Mouse (Mus musculus): ENCODE data around the gene Ovol1.

Ovol1 gene

DNA sequence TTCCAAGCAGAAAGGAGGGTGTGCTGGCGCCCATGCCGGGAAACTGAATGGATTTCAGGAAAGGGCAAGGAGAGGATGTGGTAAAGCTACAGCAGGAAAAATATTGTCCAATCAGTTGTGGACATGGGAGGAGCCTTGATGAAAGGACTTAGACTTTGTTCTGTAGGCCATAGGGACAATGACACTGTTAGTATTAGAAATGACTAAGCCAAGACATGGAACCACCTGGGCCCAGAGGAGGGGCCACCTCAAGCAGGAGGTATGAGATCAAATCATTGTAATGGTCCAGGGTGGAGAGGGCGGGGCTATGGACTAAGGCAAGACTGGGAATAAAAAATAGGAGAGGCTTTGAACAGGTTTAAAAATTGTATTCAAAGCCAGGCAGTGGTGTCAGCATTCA is 41.7 kb downstream of the Ovol1 start:
- DNase-seq (ENCODE audit: low spot score) = no peak

DNA sequence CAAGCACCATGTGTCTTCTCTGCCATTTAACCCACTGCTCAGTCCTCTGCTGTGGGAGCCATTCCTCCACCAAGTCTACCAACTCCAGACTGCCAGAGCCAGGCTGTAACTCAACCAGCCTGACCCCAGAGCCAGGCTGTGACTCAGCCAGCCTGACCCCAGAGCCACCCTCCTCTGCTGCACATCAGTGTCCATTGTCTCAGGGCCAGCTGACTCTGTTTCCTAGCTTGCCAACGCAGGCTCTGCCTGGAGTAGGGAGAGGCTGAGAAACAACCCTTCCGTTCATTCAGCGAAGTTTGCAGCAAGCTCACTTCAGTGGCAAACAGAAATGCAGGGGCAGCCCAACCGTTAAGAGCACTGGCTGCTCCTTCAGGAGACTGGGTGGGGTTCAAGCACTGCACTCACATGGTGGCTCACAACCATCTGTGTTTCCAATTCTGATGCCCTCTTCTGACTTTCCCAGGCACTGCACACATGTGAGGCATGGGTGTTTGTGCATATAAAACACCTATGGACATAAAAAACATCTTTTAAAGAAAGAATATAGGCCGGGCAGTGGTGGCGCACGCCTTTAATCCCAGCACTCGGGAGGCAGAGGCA is 43.4 kb downstream of the Ovol1 start:
- DNase-seq (ENCODE audit: low spot score) = no peak

GRCm38 (mm10) chr19:5515840-5516777 is 44.3 kb downstream of the Ovol1 start:
- DNase-seq (ENCODE audit: low spot score) = no peak

- no peak for DNase-seq (ENCODE audit: low spot score)
Measured at GRCm38 (mm10) chr19:5513005-5513349, 47.5 kb downstream of the Ovol1 start.

DNA sequence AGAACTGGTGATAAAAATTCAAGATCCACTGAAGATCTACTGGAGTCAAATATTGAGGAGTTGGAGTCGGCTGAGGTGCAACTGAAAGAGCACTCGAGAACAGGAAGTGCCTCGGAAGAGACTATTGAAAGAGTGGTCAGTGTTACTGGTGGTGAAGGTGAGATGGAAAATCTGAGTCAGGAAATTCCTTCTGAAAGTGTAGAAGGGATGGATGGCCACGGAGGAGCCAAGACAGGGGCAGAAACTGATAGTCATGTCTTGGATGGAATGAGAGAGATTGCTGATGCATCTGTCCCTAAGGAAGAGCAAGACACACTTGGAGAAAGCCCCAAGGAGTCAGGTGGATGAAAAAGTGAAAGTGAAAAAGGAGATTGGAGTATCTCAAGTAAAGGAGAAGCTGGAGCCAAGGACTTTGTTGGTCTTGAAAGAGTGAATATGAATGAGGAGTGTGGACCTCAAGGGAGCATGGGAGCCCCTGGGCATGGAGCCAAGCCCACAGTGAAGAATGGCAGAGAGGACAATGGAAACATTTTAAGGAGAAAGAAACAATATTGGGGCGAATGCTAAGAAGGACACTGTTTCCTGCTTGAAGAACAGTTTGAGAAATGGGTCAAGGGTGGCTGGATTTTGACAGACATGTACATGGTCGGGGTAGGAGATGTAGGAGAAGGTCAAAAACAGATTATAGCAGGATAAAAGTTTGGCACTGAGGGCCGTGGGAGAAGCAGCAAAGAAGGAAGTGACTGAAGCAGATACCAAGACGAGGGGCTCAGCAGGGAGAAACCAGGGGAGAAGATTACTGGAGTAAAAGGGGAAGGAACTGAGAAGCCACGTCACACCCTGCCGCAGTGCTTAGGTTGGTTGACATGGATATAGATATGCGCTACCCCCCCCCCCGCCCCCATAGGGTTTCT is 48.1 kb downstream of the Ovol1 start:
- no peak for DNase-seq (ENCODE audit: low spot score)

DNA sequence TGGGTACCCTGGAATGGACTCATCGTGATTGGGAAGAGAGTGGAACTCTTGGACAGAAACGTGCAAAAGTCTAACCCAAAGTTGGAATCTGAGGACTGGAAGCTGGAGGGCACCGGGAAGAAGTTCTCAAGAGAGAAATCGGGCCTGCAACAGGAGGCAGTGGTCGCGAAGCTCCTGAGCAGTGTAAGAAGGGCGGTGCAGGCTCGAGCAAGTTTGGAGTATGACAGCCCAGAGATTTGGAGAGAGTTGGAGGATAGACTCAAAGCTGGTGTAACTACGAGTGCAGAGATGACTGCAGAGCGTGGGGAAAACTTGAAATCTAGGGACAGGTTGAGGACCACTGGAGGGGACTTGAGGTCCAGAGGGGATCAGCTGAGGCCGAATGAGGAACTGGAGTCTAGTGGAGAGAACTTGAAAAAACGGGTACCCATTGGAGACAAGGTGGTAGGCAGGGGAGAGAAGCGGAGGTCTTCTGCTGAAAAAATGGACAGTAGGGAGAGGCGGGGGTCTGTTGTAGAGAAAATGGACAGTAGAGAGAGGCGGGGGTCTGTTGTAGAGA is 49.3 kb downstream of the Ovol1 start:
- no peak for DNase-seq (ENCODE audit: low spot score)

- DNase-seq (ENCODE audit: low spot score) = peak; percentile 99
Measured at GRCm38 (mm10) chr19:5510031-5511026, 50.1 kb downstream of the Ovol1 start, which contains the start of gene Snx32. Snx32 (minus strand) TSS chr19:5510538.

- DNase-seq (ENCODE audit: low spot score) = no peak
Measured at GRCm38 (mm10) chr19:5503687-5504086, 56.8 kb downstream of the Ovol1 start, which contains the start of gene 1700020D05Rik. 1700020D05Rik (minus strand) TSS chr19:5503787.

DNA sequence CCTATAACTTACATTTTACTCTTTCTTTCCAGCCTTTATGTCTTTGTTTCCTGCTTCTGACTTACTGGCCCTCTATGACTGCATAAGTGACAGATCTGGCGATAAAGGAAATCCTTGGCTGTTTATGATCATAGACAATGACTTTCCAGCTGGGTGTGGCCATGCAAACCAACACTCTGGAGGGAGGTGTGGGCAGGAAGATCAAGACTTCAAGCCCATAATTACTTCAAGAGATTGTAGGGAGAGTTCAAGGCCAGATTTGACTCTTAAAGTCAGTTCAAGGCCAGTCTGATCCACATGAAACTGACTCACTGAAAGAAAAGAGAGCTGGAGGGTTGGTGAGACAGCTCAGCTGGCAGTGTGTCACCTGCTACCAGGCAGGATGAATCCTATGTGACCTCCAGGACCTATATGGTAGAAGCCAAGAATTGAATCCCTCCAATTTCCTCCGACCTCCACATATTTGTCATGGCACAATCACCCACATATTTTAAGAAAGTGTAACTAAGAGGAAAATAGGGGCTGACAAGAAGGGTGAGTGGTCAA is 60.0 kb downstream of the Ovol1 start:
- DNase-seq (ENCODE audit: low spot score) = no peak
